Mouse (Mus musculus): ENCODE data around the gene Gemin5. TPM values are rescaled to one million over a fixed set of nuclear protein-coding genes. Genes with fewer than 3 reads are reported as not detected.
"Not testable (repeated sequence)": the region's sequence is repeated elsewhere in the genome, so short reads cannot be mapped to it uniquely, and the experiment has no call there.

Gene Gemin5
- 12.5 and 15.5 TPM in 2 replicates for polyA plus RNA-seq (2014; fragmentation: Nextera tagmentation; extraction: Ambion mirVana)

DNA sequence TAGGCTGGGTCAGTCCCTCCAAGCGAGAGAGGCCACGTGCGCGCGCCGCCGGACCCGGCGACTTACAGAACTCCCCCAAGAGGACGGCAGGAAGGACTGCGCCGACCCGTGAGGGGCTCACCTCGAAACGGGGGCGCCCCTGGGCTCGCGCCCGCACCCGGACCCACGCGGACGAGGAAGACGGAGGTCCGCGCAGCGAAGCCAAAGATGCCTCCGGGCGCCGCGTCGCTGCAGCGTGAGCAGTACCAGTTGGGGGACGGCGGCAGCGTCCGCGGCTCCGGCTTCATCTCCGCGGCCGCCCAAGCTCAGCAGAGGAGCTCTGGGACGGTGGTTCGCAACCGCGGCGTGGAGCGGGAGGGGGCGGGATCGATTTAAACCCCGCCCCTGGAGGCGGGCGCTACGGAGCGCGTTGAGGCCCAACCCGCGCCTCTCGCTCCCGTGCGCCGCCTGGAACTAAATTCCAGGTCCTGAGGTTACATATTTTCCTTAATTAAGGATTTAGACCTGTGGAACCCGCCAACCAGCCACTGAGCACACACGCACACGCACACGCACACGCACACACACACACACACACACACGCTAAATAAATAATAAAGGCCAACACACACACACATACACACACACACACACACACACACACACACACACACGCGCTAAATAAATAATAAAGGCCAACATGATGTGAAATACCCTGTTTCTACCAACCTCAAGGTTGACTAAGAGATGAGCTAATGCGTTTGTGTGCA, at the start of gene Gemin5:
Gene Gemin5, minus strand, starts transcription at position 373 of the 749 bp plus-strand sequence.
- Histone ChIP-seq H3K4me2 (replicated peaks) (peak within 1 kb of the TSS; percentile 57), H3K4me1 (replicated peaks; ENCODE audit: control insufficient read depth, insufficient read depth, low read length) (peaks cover 16% of the 10 kb centered on the region), H3K4me3 (replicated peaks; ENCODE audit: low read length) (peak within 1 kb of the TSS; percentile 82), H3K27me3 (ENCODE audit: control insufficient read depth, insufficient read depth, low read length) (no peaks in the 10 kb centered on the region), H3K9ac (peak within 1 kb of the TSS; percentile 77), H3K27ac (peak within 1 kb of the TSS; percentile 60), H3K9me3 (ENCODE audit: control insufficient read depth, low read length) (no peaks in the 10 kb centered on the region), H3K36me3 (replicated peaks; ENCODE audit: control insufficient read depth, insufficient read depth) (peaks cover 30% of the 10 kb centered on the region)
- DNase-seq (ENCODE audit: low spot score) (peak; percentile 90), ATAC-seq (ENCODE audit: low FRiP score) (peak; percentile 86)
- WGBS, result 1% methylated on average over 59 of the region's 71 CpGs

DNA sequence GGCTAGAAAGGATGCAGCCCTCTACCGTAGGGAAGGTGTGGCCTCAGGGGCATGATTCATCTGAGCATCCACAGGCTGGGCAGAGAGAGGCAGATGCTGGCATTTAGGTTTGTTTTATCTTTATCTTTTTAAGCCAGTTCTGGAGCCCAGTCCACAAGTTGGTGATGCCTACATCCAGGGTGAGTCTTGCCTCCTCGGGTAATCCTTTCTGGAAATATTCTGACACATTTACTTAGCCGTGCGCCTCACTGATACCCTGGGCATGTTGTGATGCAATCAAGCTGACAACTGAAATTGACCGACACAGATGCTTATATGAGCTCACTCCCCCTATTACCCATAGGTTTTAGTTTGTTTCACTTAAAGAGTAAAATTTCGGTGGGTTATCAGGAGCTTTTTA, 48.5 kb upstream of the Gemin5 start:
- 93% methylated on average over 6 of the region's 6 CpGs for WGBS
- H3K36me3 ChIP-seq (replicated peaks; ENCODE audit: control insufficient read depth, insufficient read depth), result no peaks in the 10 kb centered on the region
- ATAC-seq (ENCODE audit: low FRiP score) (no peak), DNase-seq (ENCODE audit: low spot score) (no peak)
- no peaks in the 10 kb centered on the region for H3K27me3 ChIP-seq (ENCODE audit: control insufficient read depth, insufficient read depth, low read length)
- H3K9ac ChIP-seq, result no peak overlapping the region
- no peak overlapping the region for H3K27ac ChIP-seq
- no peak overlapping the region for H3K4me3 ChIP-seq (replicated peaks; ENCODE audit: low read length)
- no peak overlapping the region for H3K4me2 ChIP-seq (replicated peaks)
- H3K4me1 ChIP-seq (replicated peaks; ENCODE audit: control insufficient read depth, insufficient read depth, low read length), result no peaks in the 10 kb centered on the region
- H3K9me3 ChIP-seq (ENCODE audit: control insufficient read depth, low read length), result no peaks in the 10 kb centered on the region

GRCm38 (mm10) chr11:58215814-58216213, 47.5 kb upstream of the Gemin5 start:
- ATAC-seq (ENCODE audit: low FRiP score) (no peak), DNase-seq (ENCODE audit: low spot score) (no peak)
- Histone ChIP-seq H3K36me3 (replicated peaks; ENCODE audit: control insufficient read depth, insufficient read depth) (no peaks in the 10 kb centered on the region), H3K9ac (no peak overlapping the region), H3K4me2 (replicated peaks) (no peak overlapping the region), H3K27me3 (ENCODE audit: control insufficient read depth, insufficient read depth, low read length) (no peaks in the 10 kb centered on the region), H3K4me3 (replicated peaks; ENCODE audit: low read length) (no peak overlapping the region), H3K9me3 (ENCODE audit: control insufficient read depth, low read length) (no peaks in the 10 kb centered on the region), H3K27ac (no peak overlapping the region), H3K4me1 (replicated peaks; ENCODE audit: control insufficient read depth, insufficient read depth, low read length) (no peaks in the 10 kb centered on the region)
- 83% methylated on average over 5 of the region's 5 CpGs for WGBS

GRCm38 (mm10) chr11:58215049-58215430, 46.7 kb upstream of the Gemin5 start:
- not testable (repeated sequence) for H3K9ac ChIP-seq; H3K27me3 ChIP-seq (ENCODE audit: control insufficient read depth, insufficient read depth, low read length); H3K27ac ChIP-seq; H3K36me3 ChIP-seq (replicated peaks; ENCODE audit: control insufficient read depth, insufficient read depth); H3K9me3 ChIP-seq (ENCODE audit: control insufficient read depth, low read length); H3K4me3 ChIP-seq (replicated peaks; ENCODE audit: low read length); H3K4me1 ChIP-seq (replicated peaks; ENCODE audit: control insufficient read depth, insufficient read depth, low read length); ATAC-seq (ENCODE audit: low FRiP score); DNase-seq (ENCODE audit: low spot score)
- WGBS, result 55% methylated on average over 2 of the region's 3 CpGs
- peak overlapping the region; percentile 33 for H3K4me2 ChIP-seq (replicated peaks)

GRCm38 (mm10) chr11:58214391-58215048, 46.2 kb upstream of the Gemin5 start:
- Histone ChIP-seq H3K36me3 (replicated peaks; ENCODE audit: control insufficient read depth, insufficient read depth) (no peaks in the 10 kb centered on the region), H3K4me1 (replicated peaks; ENCODE audit: control insufficient read depth, insufficient read depth, low read length) (no peaks in the 10 kb centered on the region), H3K9ac (no peak overlapping the region), H3K9me3 (ENCODE audit: control insufficient read depth, low read length) (no peaks in the 10 kb centered on the region), H3K27me3 (ENCODE audit: control insufficient read depth, insufficient read depth, low read length) (no peaks in the 10 kb centered on the region), H3K27ac (no peak overlapping the region), H3K4me3 (replicated peaks; ENCODE audit: low read length) (no peak overlapping the region), H3K4me2 (replicated peaks) (peak overlapping the region; percentile 33)
- 46% methylated on average over 16 of the region's 17 CpGs for WGBS
- DNase-seq (ENCODE audit: low spot score) (peak; percentile 35), ATAC-seq (ENCODE audit: low FRiP score) (no peak)

DNA sequence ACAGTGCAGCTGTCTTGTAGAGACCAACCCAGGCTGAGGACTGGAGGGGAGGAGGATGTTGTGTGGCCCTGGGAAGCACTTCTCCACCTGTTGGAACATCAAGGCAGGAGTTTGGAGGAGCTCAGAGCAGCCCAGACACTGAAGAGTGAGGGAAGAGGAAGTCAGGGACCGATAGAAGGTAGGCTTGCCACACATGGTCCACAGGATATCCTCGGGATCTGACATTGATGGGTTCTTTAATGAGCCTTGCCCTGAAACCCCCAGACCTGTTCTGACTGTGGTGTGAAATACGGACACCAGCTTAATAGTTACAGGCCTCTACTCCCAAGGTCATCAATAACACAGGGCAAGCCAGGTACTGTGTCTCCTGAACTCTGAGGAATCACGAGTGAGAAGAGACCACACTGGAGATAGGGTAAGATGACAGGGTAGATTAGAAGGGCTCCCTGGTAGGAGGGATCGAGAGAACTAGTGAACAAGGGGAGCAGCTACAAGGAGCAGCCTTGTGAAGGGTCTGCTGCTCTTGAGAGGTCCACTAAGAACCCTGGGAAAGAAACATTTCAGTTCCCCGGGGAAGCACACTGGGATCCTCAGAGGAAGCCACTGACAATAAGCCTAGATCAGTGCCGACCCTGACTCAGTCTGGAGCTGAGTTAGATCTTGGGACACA, 45.5 kb upstream of the Gemin5 start:
- no peak for ATAC-seq (ENCODE audit: low FRiP score)

GRCm38 (mm10) chr11:58211682-58212067, 43.3 kb upstream of the Gemin5 start:
- Histone ChIP-seq H3K9me3 (ENCODE audit: control insufficient read depth, low read length) (no peaks in the 10 kb centered on the region), H3K9ac (no peak overlapping the region), H3K36me3 (replicated peaks; ENCODE audit: control insufficient read depth, insufficient read depth) (no peaks in the 10 kb centered on the region), H3K4me2 (replicated peaks) (no peak overlapping the region), H3K27ac (no peak overlapping the region), H3K4me3 (replicated peaks; ENCODE audit: low read length) (no peak overlapping the region), H3K4me1 (replicated peaks; ENCODE audit: control insufficient read depth, insufficient read depth, low read length) (no peaks in the 10 kb centered on the region), H3K27me3 (ENCODE audit: control insufficient read depth, insufficient read depth, low read length) (no peaks in the 10 kb centered on the region)
- WGBS, result 14% methylated on average over 2 of the region's 2 CpGs
- DNase-seq (ENCODE audit: low spot score) (no peak), ATAC-seq (ENCODE audit: low FRiP score) (no peak)

More for the DNA sequence above, 45.5 kb upstream of the Gemin5 start:
- H3K9me3 ChIP-seq (ENCODE audit: control insufficient read depth, low read length), result no peaks in the 10 kb centered on the region
- H3K4me2 ChIP-seq (replicated peaks), result no peak overlapping the region
- 88% methylated on average over 7 of the region's 7 CpGs for WGBS
- no peak overlapping the region for H3K4me3 ChIP-seq (replicated peaks; ENCODE audit: low read length)
- DNase-seq (ENCODE audit: low spot score), result no peak
- H3K27ac ChIP-seq, result no peak overlapping the region
- H3K27me3 ChIP-seq (ENCODE audit: control insufficient read depth, insufficient read depth, low read length), result no peaks in the 10 kb centered on the region
- no peaks in the 10 kb centered on the region for H3K4me1 ChIP-seq (replicated peaks; ENCODE audit: control insufficient read depth, insufficient read depth, low read length)
- no peak overlapping the region for H3K9ac ChIP-seq
- no peaks in the 10 kb centered on the region for H3K36me3 ChIP-seq (replicated peaks; ENCODE audit: control insufficient read depth, insufficient read depth)

DNA sequence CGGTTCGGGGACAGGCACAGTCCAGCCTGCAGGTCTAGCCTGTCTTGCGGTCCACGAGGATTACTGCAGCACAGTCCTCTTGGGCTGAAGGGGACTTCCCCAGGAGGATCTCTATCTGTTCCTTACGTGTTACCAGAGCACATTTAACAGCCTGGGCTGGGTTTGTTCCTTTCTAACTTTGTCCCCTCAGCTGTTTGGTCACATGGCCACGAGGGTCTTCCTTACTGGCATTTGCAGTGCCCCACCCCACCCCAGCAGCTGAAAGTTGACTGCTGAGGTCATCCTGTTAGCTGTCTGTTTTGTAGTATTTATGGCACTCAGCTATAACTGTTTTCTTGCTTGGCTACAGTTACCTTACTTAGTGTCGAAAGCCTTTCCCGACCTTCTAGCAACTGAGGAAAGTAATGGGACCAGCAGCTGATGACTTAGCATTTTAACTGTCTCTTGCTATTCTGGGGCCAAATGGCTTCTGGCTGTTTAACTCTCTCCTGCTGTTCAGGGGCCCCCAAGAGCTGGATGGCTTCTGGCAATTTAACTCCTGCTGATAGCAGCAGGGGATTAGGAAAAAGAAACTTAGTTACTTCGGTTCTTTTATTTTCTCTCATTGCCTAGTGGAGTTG, 42.8 kb upstream of the Gemin5 start:
- H3K4me2 ChIP-seq (replicated peaks), result no peak overlapping the region
- ATAC-seq (ENCODE audit: low FRiP score), result no peak
- H3K36me3 ChIP-seq (replicated peaks; ENCODE audit: control insufficient read depth, insufficient read depth), result no peaks in the 10 kb centered on the region
- no peak overlapping the region for H3K4me3 ChIP-seq (replicated peaks; ENCODE audit: low read length)
- H3K9ac ChIP-seq, result no peak overlapping the region
- no peak for DNase-seq (ENCODE audit: low spot score)
- no peaks in the 10 kb centered on the region for H3K9me3 ChIP-seq (ENCODE audit: control insufficient read depth, low read length)
- H3K4me1 ChIP-seq (replicated peaks; ENCODE audit: control insufficient read depth, insufficient read depth, low read length), result no peaks in the 10 kb centered on the region
- no peaks in the 10 kb centered on the region for H3K27me3 ChIP-seq (ENCODE audit: control insufficient read depth, insufficient read depth, low read length)
- H3K27ac ChIP-seq, result no peak overlapping the region
- 24% methylated on average over 9 of the region's 9 CpGs for WGBS

GRCm38 (mm10) chr11:58210321-58210886, 42.1 kb upstream of the Gemin5 start:
- no peak overlapping the region for H3K4me2 ChIP-seq (replicated peaks)
- WGBS, result 82% methylated on average over 1 of the region's 1 CpGs
- H3K9ac ChIP-seq, result no peak overlapping the region
- no peak overlapping the region for H3K27ac ChIP-seq
- no peaks in the 10 kb centered on the region for H3K27me3 ChIP-seq (ENCODE audit: control insufficient read depth, insufficient read depth, low read length)
- H3K9me3 ChIP-seq (ENCODE audit: control insufficient read depth, low read length), result no peaks in the 10 kb centered on the region
- no peaks in the 10 kb centered on the region for H3K36me3 ChIP-seq (replicated peaks; ENCODE audit: control insufficient read depth, insufficient read depth)
- ATAC-seq (ENCODE audit: low FRiP score), result no peak
- no peak for DNase-seq (ENCODE audit: low spot score)
- no peaks in the 10 kb centered on the region for H3K4me1 ChIP-seq (replicated peaks; ENCODE audit: control insufficient read depth, insufficient read depth, low read length)
- H3K4me3 ChIP-seq (replicated peaks; ENCODE audit: low read length), result no peak overlapping the region

Measured in hindbrain, embryonic 14.5 days (tissue).